Mouse (Mus musculus) lung, adult 18-20 months (tissue): ENCODE measurements around the gene Zfr.

ENCODE experiments used
- DNase-seq, 2 experiments: peaks; one replicate each; pipeline ENCODE4 v3.0.0; 2022; ENCODE audit warnings: mixed read lengths in 2 of 2

Zfr gene

GRCm38 (mm10) chr15:12117242-12118092, at the start of gene Zfr:
Gene Zfr, plus strand, starts transcription at chr15:12117831.
- DNase-seq, result peak; percentile 91

- peak in 1 of 2 experiments; percentile 25 for DNase-seq
Observed at GRCm38 (mm10) chr15:12067971-12068370, 49.7 kb upstream of the Zfr start.

GRCm38 (mm10) chr15:12068395-12069218, 49.0 kb upstream of the Zfr start:
- DNase-seq, result no peak

- DNase-seq, result no peak
Observed at GRCm38 (mm10) chr15:12072709-12073336, 44.8 kb upstream of the Zfr start.

- no peak for DNase-seq
Observed at GRCm38 (mm10) chr15:12074426-12074825, 43.2 kb upstream of the Zfr start.

- no peak for DNase-seq
Observed at GRCm38 (mm10) chr15:12082344-12082743, 35.3 kb upstream of the Zfr start.

- DNase-seq, result no peak
Observed at GRCm38 (mm10) chr15:12084164-12084563, 33.5 kb upstream of the Zfr start.

- DNase-seq, result peak; percentile 21 to 66
Observed at GRCm38 (mm10) chr15:12084859-12085258, 32.8 kb upstream of the Zfr start.

- DNase-seq, result no peak
Observed at GRCm38 (mm10) chr15:12087634-12088033, 30.0 kb upstream of the Zfr start.

GRCm38 (mm10) chr15:12088091-12088490, 29.5 kb upstream of the Zfr start:
- no peak for DNase-seq

GRCm38 (mm10) chr15:12090087-12090486, 27.5 kb upstream of the Zfr start:
- peak; percentile 32 to 54 for DNase-seq

GRCm38 (mm10) chr15:12090981-12091669, 26.5 kb upstream of the Zfr start:
- no peak for DNase-seq

- peak; percentile 39 to 52 for DNase-seq
Observed at GRCm38 (mm10) chr15:12091781-12092458, 25.7 kb upstream of the Zfr start.

- DNase-seq, result no peak
Observed at GRCm38 (mm10) chr15:12093026-12093960, 24.3 kb upstream of the Zfr start.

- no peak for DNase-seq
Observed at GRCm38 (mm10) chr15:12093961-12094566, 23.6 kb upstream of the Zfr start.

GRCm38 (mm10) chr15:12096447-12096846, 21.2 kb upstream of the Zfr start:
- peak in 1 of 2 experiments; percentile 20 for DNase-seq

GRCm38 (mm10) chr15:12097344-12097743, 20.3 kb upstream of the Zfr start:
- no peak for DNase-seq

- DNase-seq, result no peak
Observed at GRCm38 (mm10) chr15:12100912-12101311, 16.7 kb upstream of the Zfr start.

- peak in 1 of 2 experiments; percentile 40 for DNase-seq
Observed at GRCm38 (mm10) chr15:12103763-12104162, 13.9 kb upstream of the Zfr start.

- DNase-seq, result no peak
Observed at GRCm38 (mm10) chr15:12104827-12105226, 12.8 kb upstream of the Zfr start.
